Mouse (Mus musculus) ovary, postnatal 36 days (tissue): Measurements from ENCODE around the gene Gm26657.

Experiments used
- DNase-seq: peaks from one replicate; pipeline ENCODE4 v3.0.0; 2022; ENCODE audit warnings: low spot score, mixed read lengths

Gene Gm26657

DNA sequence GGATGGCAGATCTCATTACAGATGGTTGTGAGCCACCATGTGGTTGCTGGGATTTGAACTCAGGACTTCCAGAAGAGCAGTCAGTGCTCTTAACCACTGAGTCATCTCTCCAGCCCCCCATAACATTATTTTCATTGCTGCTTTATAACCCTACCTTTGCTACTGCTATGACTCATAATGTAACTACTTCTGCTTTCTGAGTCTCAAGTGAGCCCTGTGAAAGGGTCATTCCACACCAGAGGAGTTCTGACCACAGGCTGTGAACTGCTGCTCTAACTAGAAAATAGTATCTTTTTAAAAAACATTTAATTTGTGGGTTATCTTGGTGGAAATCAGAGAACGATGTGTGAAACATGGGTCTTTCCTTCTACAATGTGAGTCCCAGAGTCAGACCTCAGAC, 17.8 kb downstream of the Gm26657 start:
- no peak for DNase-seq

GRCm38 (mm10) chr4:56767861-56768284, 28.0 kb downstream of the Gm26657 start:
- DNase-seq = no peak

GRCm38 (mm10) chr4:56768913-56769312, 29.0 kb downstream of the Gm26657 start:
- DNase-seq = no peak

DNA sequence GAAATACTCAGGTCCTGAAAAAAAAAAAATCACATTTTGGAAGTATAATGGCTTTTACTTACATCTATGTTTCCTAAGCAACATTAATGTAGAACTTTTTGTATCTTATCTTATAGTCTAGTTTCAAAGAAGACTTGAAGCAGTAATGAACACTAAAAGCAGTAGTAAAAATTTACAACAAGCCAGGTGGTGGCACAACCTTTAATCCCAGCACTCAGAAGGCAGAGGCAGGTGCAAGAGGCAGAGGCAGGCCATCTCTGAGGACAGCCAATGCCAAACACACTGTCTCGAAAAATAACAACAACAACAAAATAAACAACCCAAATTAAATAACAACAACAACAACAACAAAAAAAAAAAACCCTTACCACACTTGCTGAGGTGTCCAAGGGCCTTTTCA, 31.2 kb downstream of the Gm26657 start:
- no peak for DNase-seq
